Mouse (Mus musculus) cerebellum, adult (tissue): ENCODE results near the gene Taar1.

Experiments
- ATAC-seq: cut with Nextera tagmentation; 2 replicates; pipeline ENCODE4 v1.9.2; 2017; ENCODE audit warnings: mild to moderate bottlenecking, moderate library complexity, mixed read lengths; ENCODE audit not compliant: insufficient number of reproducible peaks, low FRiP score, low TSS enrichment

The Taar1 gene

GRCm38 (mm10) chr10:23970656-23971165 is 50.6 kb downstream of the Taar1 start, which contains the start of gene Taar5:
TSS of gene Taar5 (plus strand) at chr10:23970706.
- ATAC-seq, result peak; percentile 16; the same call in 1 of the 2 replicates
